Mouse (Mus musculus) cortical plate, adult 2 months (tissue): Measurements from ENCODE around the gene Gpr165.

Experiments
- CTCF ChIP-seq: fragments of 200-500 bp; IDR thresholded peaks from 2 replicates; pipeline ENCODE4 v1.5.1; 2011; ENCODE audit warnings: mild to moderate bottlenecking, control low read depth, low read length; ENCODE audit not compliant: insufficient read depth; ENCODE audit errors: extremely low read depth
- POLR2A ChIP-seq: fragments of 200-500 bp; IDR thresholded peaks from 2 replicates; pipeline ENCODE4 v1.6.1; 2011; ENCODE audit warnings: mild to moderate bottlenecking, low read length, control low read depth; ENCODE audit not compliant: insufficient read depth; ENCODE audit errors: extremely low read depth

GRCm38 (mm10) chrX:96674871-96675270, 38.4 kb upstream of the Gpr165 start:
- TF ChIP-seq POLR2A (no peak), CTCF (no peak)
